Mouse (Mus musculus): ENCODE results near the gene Gabarap. TPM values are rescaled to one million over a fixed set of nuclear protein-coding genes. Genes with fewer than 3 reads are reported as not detected.

Gene Gabarap
- polyA plus RNA-seq, 1 experiment from 2014 or later: 280 TPM

DNA sequence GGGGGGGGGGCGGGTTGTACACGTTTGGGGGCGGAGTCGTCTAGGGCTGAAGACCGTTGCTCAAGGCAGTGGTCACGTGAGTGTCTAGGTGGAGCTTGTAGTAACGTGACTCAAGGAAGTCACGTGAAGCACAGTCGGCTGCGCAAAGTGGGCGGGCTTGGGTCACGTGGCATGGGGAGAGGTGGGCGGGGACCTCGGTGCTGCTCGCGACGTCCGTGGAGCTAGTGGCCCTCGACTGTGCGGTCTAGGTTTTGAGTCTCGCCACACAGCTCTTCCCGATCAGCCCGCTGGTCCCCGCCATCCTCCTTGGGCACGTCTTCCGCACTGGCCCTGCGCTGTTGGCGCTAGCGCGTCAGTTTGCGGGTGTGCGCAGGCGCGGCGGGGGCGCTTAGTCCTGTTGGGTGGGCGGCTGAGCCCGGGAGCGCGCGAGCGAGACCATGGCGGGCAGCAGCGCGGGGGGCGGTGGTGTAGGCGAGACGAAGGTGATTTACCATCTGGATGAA, 9.5 kb downstream of the Gabarap start, which contains the start of gene Dvl2:
TSS of gene Dvl2 (plus strand) at position 200 of the 503 bp plus-strand sequence.
- Histone ChIP-seq H3K4me3 (ENCODE audit: low read depth, low read length) (peak within 1 kb of the TSS; percentile 76), H3K9me3 (replicated peaks; ENCODE audit: control insufficient read depth, low read length) (no peaks in the 10 kb centered on the region), H3K36me3 (ENCODE audit: control insufficient read depth, insufficient read depth) (peaks cover 20% of the 10 kb centered on the region), H3K9ac (ENCODE audit: low read depth, low read length) (peak within 1 kb of the TSS; percentile 76), H3K4me1 (ENCODE audit: control insufficient read depth, low read depth, low read length) (peaks cover 40% of the 10 kb centered on the region), H3K27ac (ENCODE audit: low read length) (peak within 1 kb of the TSS; percentile 83), H3K27me3 (ENCODE audit: control insufficient read depth, insufficient read depth, low read depth, low read length) (no peaks in the 10 kb centered on the region), H3K4me2 (ENCODE audit: low read depth, low read length) (peak within 1 kb of the TSS; percentile 100)
- ATAC-seq (ENCODE audit: low read depth): peak; percentile 19
- WGBS (ENCODE audit: insufficient replicate concordance): under 1% methylated on average over 48 of the region's 48 CpGs

DNA sequence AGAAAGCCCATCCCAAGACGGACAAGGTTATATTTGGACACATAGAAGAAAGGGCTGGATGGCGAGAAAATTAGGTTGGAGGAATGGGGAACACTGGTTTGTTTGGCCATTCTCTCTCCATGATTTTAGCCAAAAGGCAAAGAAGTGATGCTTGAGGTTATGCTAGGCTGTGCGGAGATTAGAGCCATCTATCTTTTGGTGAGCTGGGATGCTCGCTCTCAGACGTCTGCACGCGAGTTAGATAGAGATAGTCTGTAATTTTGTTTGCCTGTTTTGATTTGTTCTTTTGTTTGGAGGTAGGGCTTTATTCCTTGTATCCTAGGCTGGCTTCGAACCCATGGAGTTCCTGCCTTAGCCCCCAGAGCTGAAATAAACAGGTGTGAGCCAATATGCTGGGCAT, 10.2 kb downstream of the Gabarap start:
- Histone ChIP-seq H3K36me3 (ENCODE audit: control insufficient read depth, insufficient read depth) (peaks cover 24% of the 10 kb centered on the region), H3K27ac (ENCODE audit: low read length) (no peak overlapping the region; the same call in 1 of the 2 replicates), H3K4me2 (ENCODE audit: low read depth, low read length) (peak overlapping the region; percentile 100), H3K9ac (ENCODE audit: low read depth, low read length) (peak overlapping the region; percentile 76), H3K27me3 (ENCODE audit: control insufficient read depth, insufficient read depth, low read depth, low read length) (no peaks in the 10 kb centered on the region), H3K4me3 (ENCODE audit: low read depth, low read length) (peak overlapping the region; percentile 76), H3K9me3 (replicated peaks; ENCODE audit: control insufficient read depth, low read length) (no peaks in the 10 kb centered on the region), H3K4me1 (ENCODE audit: control insufficient read depth, low read depth, low read length) (peaks cover 40% of the 10 kb centered on the region)
- no peak for ATAC-seq (ENCODE audit: low read depth)
- WGBS (ENCODE audit: insufficient replicate concordance): 10% methylated on average over 8 of the region's 8 CpGs

DNA sequence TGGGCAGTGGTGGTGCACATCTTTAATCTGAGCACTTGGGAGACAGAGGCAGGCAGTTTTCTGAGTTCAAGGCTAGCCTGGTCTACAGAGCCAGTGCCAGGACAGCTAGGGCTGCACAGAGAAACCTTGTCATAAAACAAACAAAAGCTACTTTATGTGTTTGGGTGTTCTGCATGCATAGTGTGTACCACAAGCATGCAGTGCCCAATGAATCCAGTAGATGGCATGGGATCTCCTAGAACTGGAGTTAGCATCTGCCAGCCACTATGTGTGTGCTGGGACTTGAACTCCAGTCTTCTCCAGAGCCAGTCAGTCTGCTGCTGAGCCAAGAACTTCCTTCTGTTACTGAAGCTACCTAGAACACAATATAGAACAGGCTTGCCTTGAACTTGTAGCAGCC, 10.9 kb downstream of the Gabarap start:
- Histone ChIP-seq H3K27ac (ENCODE audit: low read length) (no peak overlapping the region), H3K9me3 (replicated peaks; ENCODE audit: control insufficient read depth, low read length) (no peaks in the 10 kb centered on the region), H3K9ac (ENCODE audit: low read depth, low read length) (no peak overlapping the region), H3K4me3 (ENCODE audit: low read depth, low read length) (peak overlapping the region; percentile 76; the same call in 1 of the 2 replicates), H3K4me1 (ENCODE audit: control insufficient read depth, low read depth, low read length) (peaks cover 39% of the 10 kb centered on the region), H3K36me3 (ENCODE audit: control insufficient read depth, insufficient read depth) (peaks cover 28% of the 10 kb centered on the region), H3K27me3 (ENCODE audit: control insufficient read depth, insufficient read depth, low read depth, low read length) (no peaks in the 10 kb centered on the region), H3K4me2 (ENCODE audit: low read depth, low read length) (peak overlapping the region; percentile 100)
- no peak for ATAC-seq (ENCODE audit: low read depth)

DNA sequence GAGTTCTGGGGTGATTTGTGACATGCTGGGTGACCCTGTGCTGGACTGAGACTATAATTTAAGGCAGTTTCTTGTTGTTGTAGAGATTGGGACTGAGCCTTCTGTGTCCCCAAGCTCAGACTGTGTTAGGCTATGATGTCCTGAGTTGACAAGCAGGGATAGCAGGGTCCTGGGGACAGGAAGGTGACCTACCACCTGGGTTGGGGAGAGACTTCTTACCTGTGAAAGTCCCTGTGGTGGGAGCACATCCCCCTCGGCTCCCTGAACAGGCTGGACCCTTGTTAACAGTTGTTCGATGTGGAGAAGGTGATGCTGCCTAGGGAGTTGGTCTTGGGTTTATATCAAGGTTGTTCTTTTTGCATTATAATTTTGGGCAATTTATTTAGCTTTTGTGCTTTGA, 11.5 kb downstream of the Gabarap start:
- H3K36me3 ChIP-seq (ENCODE audit: control insufficient read depth, insufficient read depth): peaks cover 28% of the 10 kb centered on the region
- WGBS (ENCODE audit: insufficient replicate concordance): 68% methylated on average over 2 of the region's 2 CpGs
- H3K4me1 ChIP-seq (ENCODE audit: control insufficient read depth, low read depth, low read length): peaks cover 33% of the 10 kb centered on the region

DNA sequence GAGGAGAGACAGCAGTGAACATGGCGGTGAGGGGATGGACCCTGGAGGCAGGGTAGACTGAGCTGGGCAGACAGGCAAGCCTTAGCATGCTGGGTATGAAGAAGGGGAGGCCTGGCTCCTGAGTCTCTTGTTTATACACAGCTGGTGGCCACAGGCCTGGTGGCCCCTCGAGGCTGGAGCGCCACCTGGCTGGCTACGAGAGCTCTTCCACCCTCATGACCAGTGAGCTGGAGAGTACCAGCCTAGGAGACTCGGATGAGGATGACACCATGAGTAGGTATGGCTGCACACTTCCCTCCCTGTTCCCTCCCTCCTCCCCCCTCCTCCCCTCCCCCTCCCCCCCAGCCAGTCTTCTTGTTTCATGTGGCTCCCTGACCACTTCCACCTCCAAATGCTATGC, 14.6 kb downstream of the Gabarap start:
- ATAC-seq (ENCODE audit: low read depth): no peak
- 60% methylated on average over 5 of the region's 5 CpGs for WGBS (ENCODE audit: insufficient replicate concordance)
- H3K27me3 ChIP-seq (ENCODE audit: control insufficient read depth, insufficient read depth, low read depth, low read length): no peaks in the 10 kb centered on the region
- H3K27ac ChIP-seq (ENCODE audit: low read length): no peak overlapping the region
- peaks cover 23% of the 10 kb centered on the region for H3K36me3 ChIP-seq (ENCODE audit: control insufficient read depth, insufficient read depth)
- no peak overlapping the region for H3K9ac ChIP-seq (ENCODE audit: low read depth, low read length)
- no peak overlapping the region for H3K4me3 ChIP-seq (ENCODE audit: low read depth, low read length)
- no peaks in the 10 kb centered on the region for H3K9me3 ChIP-seq (replicated peaks; ENCODE audit: control insufficient read depth, low read length)
- H3K4me1 ChIP-seq (ENCODE audit: control insufficient read depth, low read depth, low read length): peaks cover 13% of the 10 kb centered on the region
- H3K4me2 ChIP-seq (ENCODE audit: low read depth, low read length): no peak overlapping the region

More for the DNA sequence above, 11.5 kb downstream of the Gabarap start:
- ATAC-seq (ENCODE audit: low read depth): no peak
- H3K9me3 ChIP-seq (replicated peaks; ENCODE audit: control insufficient read depth, low read length): no peaks in the 10 kb centered on the region
- no peaks in the 10 kb centered on the region for H3K27me3 ChIP-seq (ENCODE audit: control insufficient read depth, insufficient read depth, low read depth, low read length)
- no peak overlapping the region for H3K4me3 ChIP-seq (ENCODE audit: low read depth, low read length)
- H3K4me2 ChIP-seq (ENCODE audit: low read depth, low read length): no peak overlapping the region
- no peak overlapping the region for H3K27ac ChIP-seq (ENCODE audit: low read length)
- H3K9ac ChIP-seq (ENCODE audit: low read depth, low read length): no peak overlapping the region

DNA sequence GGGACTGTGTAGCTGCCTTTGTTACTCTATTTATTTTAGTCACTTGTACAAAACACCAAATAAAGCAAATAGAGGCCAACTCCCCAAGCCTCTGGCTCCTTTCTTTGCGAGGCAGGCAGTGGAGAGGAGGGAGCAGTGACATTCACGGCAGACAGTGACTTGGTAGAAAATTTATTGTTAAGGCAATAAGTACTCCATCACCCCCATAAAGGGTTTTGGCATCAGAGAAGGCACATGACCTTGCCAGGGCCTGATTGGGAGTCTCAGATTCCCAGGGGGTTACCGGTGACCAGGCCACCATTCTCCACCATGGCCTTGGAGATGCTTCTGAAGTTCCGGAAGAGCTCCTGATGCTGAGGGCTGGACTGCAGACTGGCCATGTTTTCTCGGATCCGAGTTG, 19.1 kb downstream of the Gabarap start:
- 76% methylated on average over 6 of the region's 6 CpGs for WGBS (ENCODE audit: insufficient replicate concordance)
- Histone ChIP-seq H3K9ac (ENCODE audit: low read depth, low read length) (no peak overlapping the region), H3K27ac (ENCODE audit: low read length) (no peak overlapping the region), H3K4me1 (ENCODE audit: control insufficient read depth, low read depth, low read length) (peaks cover 11% of the 10 kb centered on the region), H3K4me2 (ENCODE audit: low read depth, low read length) (no peak overlapping the region), H3K36me3 (ENCODE audit: control insufficient read depth, insufficient read depth) (peaks cover 50% of the 10 kb centered on the region), H3K4me3 (ENCODE audit: low read depth, low read length) (no peak overlapping the region), H3K9me3 (replicated peaks; ENCODE audit: control insufficient read depth, low read length) (no peaks in the 10 kb centered on the region), H3K27me3 (ENCODE audit: control insufficient read depth, insufficient read depth, low read depth, low read length) (no peaks in the 10 kb centered on the region)
- ATAC-seq (ENCODE audit: low read depth): no peak

DNA sequence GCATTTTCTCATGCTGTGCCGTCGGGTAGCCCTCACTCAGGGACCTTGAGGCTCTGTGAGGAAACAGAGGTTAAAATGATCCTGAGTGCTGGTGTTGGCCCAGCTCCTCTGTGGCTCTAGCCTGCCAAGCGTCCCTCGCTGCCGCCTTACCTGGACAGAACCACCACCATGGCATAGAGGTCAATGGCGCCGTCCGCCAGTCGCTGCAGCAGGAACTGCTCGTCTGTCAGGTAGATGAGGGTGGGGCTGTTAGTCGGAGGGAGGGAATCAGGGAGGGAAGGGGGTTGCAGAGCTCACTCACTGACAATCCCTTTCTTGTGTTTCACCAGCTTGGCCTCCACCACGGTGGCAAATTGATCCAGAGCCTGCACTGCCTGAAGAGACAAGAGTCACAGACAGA, 19.6 kb downstream of the Gabarap start:
- WGBS (ENCODE audit: insufficient replicate concordance): 77% methylated on average over 12 of the region's 12 CpGs
- Histone ChIP-seq H3K36me3 (ENCODE audit: control insufficient read depth, insufficient read depth) (peaks cover 50% of the 10 kb centered on the region), H3K4me3 (ENCODE audit: low read depth, low read length) (no peak overlapping the region), H3K9ac (ENCODE audit: low read depth, low read length) (no peak overlapping the region), H3K4me2 (ENCODE audit: low read depth, low read length) (no peak overlapping the region), H3K27me3 (ENCODE audit: control insufficient read depth, insufficient read depth, low read depth, low read length) (no peaks in the 10 kb centered on the region), H3K9me3 (replicated peaks; ENCODE audit: control insufficient read depth, low read length) (no peaks in the 10 kb centered on the region), H3K4me1 (ENCODE audit: control insufficient read depth, low read depth, low read length) (peaks cover 13% of the 10 kb centered on the region), H3K27ac (ENCODE audit: low read length) (no peak overlapping the region)
- no peak for ATAC-seq (ENCODE audit: low read depth)

DNA sequence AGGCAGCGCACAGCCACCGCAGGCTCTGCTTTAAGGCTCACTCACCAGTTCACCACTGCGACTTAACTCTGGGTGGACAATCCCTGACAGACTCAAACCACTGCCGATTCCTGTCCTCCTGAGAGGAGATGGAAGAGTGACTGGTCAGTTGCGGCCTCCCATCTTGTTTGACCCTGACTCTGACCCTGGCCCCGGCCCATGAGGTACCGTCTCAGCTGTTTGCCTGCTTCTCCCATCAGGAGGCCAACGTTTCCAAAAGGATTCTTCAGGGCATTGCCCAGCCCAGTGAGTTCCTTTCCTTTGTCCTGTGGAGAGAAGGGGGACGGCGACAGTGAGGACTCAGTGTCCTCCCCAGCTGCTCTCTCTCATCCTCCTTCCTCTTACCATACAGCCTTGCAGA, 20.0 kb downstream of the Gabarap start:
- WGBS (ENCODE audit: insufficient replicate concordance): 81% methylated on average over 10 of the region's 10 CpGs

DNA sequence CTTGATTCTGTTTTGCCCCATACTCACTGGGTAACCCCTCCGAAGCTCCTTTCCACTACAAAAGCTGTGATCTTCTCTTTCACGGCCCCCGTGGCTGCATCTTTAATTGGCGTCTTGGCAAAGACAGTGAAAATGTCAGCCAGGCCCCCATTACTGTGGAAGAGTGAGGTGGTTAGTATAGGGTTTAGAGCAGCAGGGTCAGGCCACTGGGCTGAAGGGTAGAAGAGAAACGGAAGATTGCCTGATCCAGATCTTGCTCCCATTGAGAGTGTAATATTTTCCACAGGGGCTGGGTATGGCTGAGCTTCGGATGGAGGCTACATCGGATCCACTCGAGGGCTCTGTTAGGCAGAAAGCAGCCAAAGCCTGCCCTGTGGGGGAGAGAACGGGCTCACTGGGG, 22.0 kb downstream of the Gabarap start:
- ATAC-seq (ENCODE audit: low read depth): no peak
- H3K4me1 ChIP-seq (ENCODE audit: control insufficient read depth, low read depth, low read length): peaks cover 15% of the 10 kb centered on the region
- H3K4me3 ChIP-seq (ENCODE audit: low read depth, low read length): no peak overlapping the region
- H3K9me3 ChIP-seq (replicated peaks; ENCODE audit: control insufficient read depth, low read length): no peaks in the 10 kb centered on the region
- WGBS (ENCODE audit: insufficient replicate concordance): 84% methylated on average over 9 of the region's 9 CpGs
- no peaks in the 10 kb centered on the region for H3K27me3 ChIP-seq (ENCODE audit: control insufficient read depth, insufficient read depth, low read depth, low read length)
- no peak overlapping the region for H3K27ac ChIP-seq (ENCODE audit: low read length)
- H3K9ac ChIP-seq (ENCODE audit: low read depth, low read length): no peak overlapping the region
- H3K4me2 ChIP-seq (ENCODE audit: low read depth, low read length): no peak overlapping the region
- H3K36me3 ChIP-seq (ENCODE audit: control insufficient read depth, insufficient read depth): peaks cover 42% of the 10 kb centered on the region

More for the DNA sequence above, 20.0 kb downstream of the Gabarap start:
- no peak for ATAC-seq (ENCODE audit: low read depth)
- Histone ChIP-seq H3K9ac (ENCODE audit: low read depth, low read length) (no peak overlapping the region), H3K36me3 (ENCODE audit: control insufficient read depth, insufficient read depth) (peaks cover 48% of the 10 kb centered on the region), H3K27ac (ENCODE audit: low read length) (no peak overlapping the region), H3K4me1 (ENCODE audit: control insufficient read depth, low read depth, low read length) (peaks cover 15% of the 10 kb centered on the region), H3K4me3 (ENCODE audit: low read depth, low read length) (no peak overlapping the region), H3K4me2 (ENCODE audit: low read depth, low read length) (no peak overlapping the region), H3K27me3 (ENCODE audit: control insufficient read depth, insufficient read depth, low read depth, low read length) (no peaks in the 10 kb centered on the region), H3K9me3 (replicated peaks; ENCODE audit: control insufficient read depth, low read length) (no peaks in the 10 kb centered on the region)

Data from liver, embryonic 16.5 days (tissue).